In the genomic region with DNA sequence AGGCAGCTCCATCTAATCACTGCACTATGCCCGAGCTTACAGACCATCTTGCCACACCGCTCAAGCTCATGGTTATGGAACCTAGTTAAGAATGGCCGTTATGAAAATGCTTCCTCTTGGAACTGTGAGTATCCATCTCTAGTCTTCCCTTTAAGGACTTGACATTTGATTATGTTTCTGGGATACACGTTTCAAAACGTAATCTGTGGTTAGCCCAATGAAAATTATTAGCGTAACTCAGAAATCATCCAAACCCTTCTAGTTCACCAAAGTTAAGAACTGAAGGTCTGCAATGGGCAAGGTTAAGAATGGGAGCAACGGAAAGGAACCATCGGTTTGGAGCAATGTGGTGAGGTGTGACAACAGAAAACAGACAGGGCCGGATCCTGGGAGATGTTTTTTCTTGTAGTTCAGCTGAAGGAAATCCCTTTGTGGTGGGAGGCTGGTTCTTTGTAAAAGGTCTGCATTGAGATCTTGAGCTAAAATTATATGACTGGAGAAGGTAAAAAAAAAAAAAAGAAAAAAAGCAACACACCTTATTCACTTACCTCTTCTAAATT, we compare ENCODE assay signal across 8 mouse cellular contexts. TPM values are rescaled to one million over a fixed set of nuclear protein-coding genes. Genes with fewer than 3 reads are reported as not detected.
DNase-seq lines count a peak whose midpoint lies in the region; ATAC-seq and TF ChIP-seq lines count a peak whose summit lies in the region.

No protein-coding gene starts in this region.

- H3K4me2 ChIP-seq in heart, embryonic 11.5 days = peak overlapping the region; percentile 82
- peak overlapping the region; percentile 92 for H3K4me2 ChIP-seq in forebrain, embryonic 16.5 days (ENCODE audit: low read length)
- H3K4me2 ChIP-seq in liver, embryonic 16.5 days (ENCODE audit: low read depth, low read length) = peak overlapping the region; percentile 90

- H3K9me3 ChIP-seq in heart, embryonic 11.5 days (replicated peaks; ENCODE audit: control insufficient read depth, low read length) = no peaks in the 10 kb centered on the region
- H3K9me3 ChIP-seq in ES-Bruce4 (replicated peaks; ENCODE audit: control insufficient read depth, insufficient read depth, low read length, poor library complexity, severe bottlenecking) = no peaks in the 10 kb centered on the region
- H3K9me3 ChIP-seq in forebrain, embryonic 16.5 days (ENCODE audit: control insufficient read depth, low read length) = no peaks in the 10 kb centered on the region
- H3K9me3 ChIP-seq in liver, embryonic 16.5 days (replicated peaks; ENCODE audit: control insufficient read depth, low read length) = no peaks in the 10 kb centered on the region

- WGBS in heart, embryonic 11.5 days (ENCODE audit: insufficient replicate concordance) = 30% methylated on average over 9 of the region's 9 CpGs
- 40% methylated on average over 9 of the region's 9 CpGs for WGBS in forebrain, embryonic 16.5 days
- WGBS in liver, embryonic 16.5 days (ENCODE audit: insufficient replicate concordance) = 29% methylated on average over 9 of the region's 9 CpGs

- H3K4me1 ChIP-seq in heart, embryonic 11.5 days (ENCODE audit: control insufficient read depth, insufficient read depth, low read length) = peaks cover 6% of the 10 kb centered on the region; the same call in 1 of the 2 replicates
- no peaks in the 10 kb centered on the region for H3K4me1 ChIP-seq in ES-Bruce4 (ENCODE audit: control insufficient read depth, insufficient read depth, low read length)
- H3K4me1 ChIP-seq in forebrain, embryonic 16.5 days (replicated peaks; ENCODE audit: control insufficient read depth, insufficient read depth, low read length) = peaks cover 5% of the 10 kb centered on the region; the same call in 1 of the 2 replicates
- peaks cover 51% of the 10 kb centered on the region for H3K4me1 ChIP-seq in liver, embryonic 16.5 days (ENCODE audit: control insufficient read depth, low read depth, low read length)

- intact Hi-C loops in heart, postnatal 10 days (cut with DNase I) = loop anchor here (2.0 to 10.0 kb wide), 3 partner anchors 35 to 263 kb away; partner anchors contain the start of gene Irf2

- DNase-seq in heart, postnatal 10 days = no peak
- no peak for DNase-seq in urinary bladder, postnatal 4 days (ENCODE audit: low spot score in 2 of 2)
- no peak for DNase-seq in urinary bladder, adult 18-20 months (ENCODE audit: low spot score in 2 of 2)
- no peak for DNase-seq in cerebellum, postnatal 25 days

- no peak for ATAC-seq in heart, embryonic 11.5 days (replicated peaks; ENCODE audit: insufficient number of reproducible peaks, low FRiP score, low TSS enrichment)
- ATAC-seq in forebrain, embryonic 16.5 days = no peak
- no peak for ATAC-seq in liver, embryonic 16.5 days (ENCODE audit: low read depth)

- no peaks in the 10 kb centered on the region for H3K27me3 ChIP-seq in heart, embryonic 11.5 days (ENCODE audit: control insufficient read depth, insufficient read depth, low read length)
- no peaks in the 10 kb centered on the region for H3K27me3 ChIP-seq in ES-Bruce4 (ENCODE audit: control insufficient read depth, insufficient read depth, low read length, poor library complexity, severe bottlenecking)
- no peaks in the 10 kb centered on the region for H3K27me3 ChIP-seq in forebrain, embryonic 16.5 days (replicated peaks; ENCODE audit: control insufficient read depth, insufficient read depth, low read length)
- no peaks in the 10 kb centered on the region for H3K27me3 ChIP-seq in liver, embryonic 16.5 days (ENCODE audit: control insufficient read depth, insufficient read depth, low read depth, low read length)

- TF ChIP-seq POLR2A in ES-Bruce4 (IDR thresholded peaks at IDR 0.05; ENCODE audit: insufficient read depth, low read length) = no peak

- no peak overlapping the region for H3K27ac ChIP-seq in heart, embryonic 11.5 days (ENCODE audit: low read depth, low read length)
- H3K27ac ChIP-seq in ES-Bruce4 (ENCODE audit: insufficient read depth, low read length) = no peak overlapping the region
- no peak overlapping the region; the same call in 1 of the 2 replicates for H3K27ac ChIP-seq in forebrain, embryonic 16.5 days (ENCODE audit: low read length)
- H3K27ac ChIP-seq in liver, embryonic 16.5 days (ENCODE audit: low read length) = peak overlapping the region; percentile 91

- peak overlapping the region; percentile 92 for H3K9ac ChIP-seq in heart, embryonic 11.5 days (ENCODE audit: low read depth, low read length)
- H3K9ac ChIP-seq in ES-Bruce4 (ENCODE audit: low read depth, poor library complexity, severe bottlenecking) = peak overlapping the region; percentile 89
- H3K9ac ChIP-seq in forebrain, embryonic 16.5 days (replicated peaks; ENCODE audit: low read depth, low read length) = peak overlapping the region; percentile 85
- H3K9ac ChIP-seq in liver, embryonic 16.5 days (ENCODE audit: low read depth, low read length) = peak overlapping the region; percentile 98

- no peak for TF ChIP-seq EP300 in ES-Bruce4 (IDR thresholded peaks at IDR 0.05; ENCODE audit: insufficient read depth, low read depth, low read length)

- H3K4me3 ChIP-seq in heart, embryonic 11.5 days (ENCODE audit: low read depth, low read length) = peak overlapping the region; percentile 90
- peak overlapping the region; percentile 97; the same call in 1 of the 2 replicates for H3K4me3 ChIP-seq in ES-Bruce4 (ENCODE audit: low read depth, low read length)
- peak overlapping the region; percentile 91 for H3K4me3 ChIP-seq in forebrain, embryonic 16.5 days (replicated peaks; ENCODE audit: low read length)
- H3K4me3 ChIP-seq in liver, embryonic 16.5 days (ENCODE audit: low read depth, low read length) = peak overlapping the region; percentile 98

- H3K36me3 ChIP-seq in heart, embryonic 11.5 days (ENCODE audit: control insufficient read depth, insufficient read depth, low read length) = no peaks in the 10 kb centered on the region
- H3K36me3 ChIP-seq in ES-Bruce4 (ENCODE audit: control insufficient read depth, insufficient read depth, low read length, poor library complexity, severe bottlenecking) = no peaks in the 10 kb centered on the region
- H3K36me3 ChIP-seq in forebrain, embryonic 16.5 days (ENCODE audit: control insufficient read depth, insufficient read depth) = no peaks in the 10 kb centered on the region
- no peaks in the 10 kb centered on the region for H3K36me3 ChIP-seq in liver, embryonic 16.5 days (ENCODE audit: control insufficient read depth, insufficient read depth)

- no peak for TF ChIP-seq CTCF in ES-Bruce4 (IDR thresholded peaks at IDR 0.05; ENCODE audit: low read depth, low read length)

RNA-seq across cellular contexts. Expression of gene Acsl1, which starts 1.2 kb away (rescaled TPM):
- polyA plus RNA-seq in heart, embryonic 11.5 days (2014; fragmentation: Nextera tagmentation; extraction: Ambion mirVana) = 16.4 and 20.3 TPM in 2 replicates
- 100 to 1,000 TPM; 855 to 861 TPM for total RNA-seq in heart, postnatal 10 days (2021)
- 17.4 and 18.8 TPM in 2 replicates for polyA plus RNA-seq in ES-Bruce4 (2011; ENCODE audit: insufficient read depth, insufficient read length, low read depth, missing spikeins)
- 11.4 and 13.1 TPM in 2 replicates for polyA plus RNA-seq in forebrain, embryonic 16.5 days (2015; fragmentation: Nextera tagmentation; extraction: Ambion mirVana)
- polyA plus RNA-seq in liver, embryonic 16.5 days (2015; fragmentation: Nextera tagmentation; extraction: Ambion mirVana) = 139 and 168 TPM in 2 replicates
